Mouse (Mus musculus): Measurements from ENCODE around the gene Supt6. TPM values are rescaled to one million over a fixed set of nuclear protein-coding genes. Genes with fewer than 3 reads are reported as not detected.

The Supt6 gene
- total RNA-seq (2021): 10 to 100 TPM; 57.2 to 76.6 TPM
- long read RNA-seq, experiment 1, partial matches to known transcripts: 3 of 8 reads
- long read RNA-seq, experiment 1, other reads (novel, unspliced or antisense): 5 of 8 reads
- long read RNA-seq, experiment 2, partial matches to known transcripts: 1 of 3 reads
- long read RNA-seq, experiment 2, other reads (novel, unspliced or antisense): 2 of 3 reads

GRCm38 (mm10) chr11:78245627-78246317 lies at the start of gene Supt6, which contains the start of gene Sdf2:
TSS of gene Supt6 (minus strand) at chr11:78245987.
TSS of gene Sdf2 (plus strand) at chr11:78245746.
- peak; percentile 91 to 94 for DNase-seq

- DNase-seq: no peak
Observed at GRCm38 (mm10) chr11:78294585-78294984, 48.8 kb upstream of the Supt6 start.

DNA sequence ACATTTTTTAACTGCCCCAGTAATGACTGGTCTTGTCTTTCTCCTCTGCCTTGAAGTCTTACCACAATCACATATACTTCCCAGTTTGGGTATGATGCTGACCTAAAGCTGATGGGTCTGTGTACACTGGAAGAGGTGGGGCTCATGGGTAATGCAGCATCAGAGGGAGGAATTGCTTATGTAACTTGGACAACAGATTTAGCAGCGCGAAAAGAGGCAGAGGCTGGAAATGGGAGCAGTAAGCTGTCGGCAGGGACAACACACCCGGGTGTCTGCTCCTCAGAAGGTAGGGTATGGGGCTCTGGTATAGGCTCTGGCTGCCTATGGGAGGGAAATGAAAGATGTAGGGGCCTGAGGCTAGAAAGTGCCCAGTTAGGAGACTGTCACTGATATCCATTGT lies 44.9 kb upstream of the Supt6 start, which contains the start of gene BC030499:
TSS of gene BC030499 (plus strand) at position 188 of the 400 bp plus-strand sequence.
- DNase-seq: no peak

- no peak for DNase-seq
Observed at GRCm38 (mm10) chr11:78289146-78289763, 43.5 kb upstream of the Supt6 start.

- no peak for DNase-seq
Observed at GRCm38 (mm10) chr11:78279586-78279985, 33.8 kb upstream of the Supt6 start.

DNA sequence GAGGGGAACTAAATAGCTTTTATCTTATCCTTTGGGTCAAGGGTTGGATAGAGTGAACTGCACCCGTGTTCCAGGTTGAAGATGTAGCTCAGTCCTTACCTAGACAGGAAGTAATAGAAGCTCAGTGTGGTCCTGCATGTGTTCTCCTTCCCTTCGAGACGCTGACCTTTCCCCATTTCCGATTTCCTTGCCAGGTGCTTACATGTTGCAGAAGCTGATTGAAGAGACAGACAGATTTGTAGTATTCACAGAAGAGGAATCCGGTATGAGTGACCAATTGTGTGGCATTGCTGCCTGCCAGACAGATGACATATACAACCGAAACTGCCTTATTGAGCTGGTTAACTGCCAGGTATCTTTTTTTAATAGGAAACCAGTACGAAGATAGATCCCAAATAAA lies 33.1 kb upstream of the Supt6 start:
- DNase-seq: no peak

- peak in 1 of 2 experiments; percentile 19 for DNase-seq
Observed at GRCm38 (mm10) chr11:78276169-78276568, 30.4 kb upstream of the Supt6 start.

- DNase-seq: no peak
Observed at GRCm38 (mm10) chr11:78275596-78275995, 29.8 kb upstream of the Supt6 start.

GRCm38 (mm10) chr11:78271986-78272385 lies 26.2 kb upstream of the Supt6 start:
- no peak for DNase-seq

DNA sequence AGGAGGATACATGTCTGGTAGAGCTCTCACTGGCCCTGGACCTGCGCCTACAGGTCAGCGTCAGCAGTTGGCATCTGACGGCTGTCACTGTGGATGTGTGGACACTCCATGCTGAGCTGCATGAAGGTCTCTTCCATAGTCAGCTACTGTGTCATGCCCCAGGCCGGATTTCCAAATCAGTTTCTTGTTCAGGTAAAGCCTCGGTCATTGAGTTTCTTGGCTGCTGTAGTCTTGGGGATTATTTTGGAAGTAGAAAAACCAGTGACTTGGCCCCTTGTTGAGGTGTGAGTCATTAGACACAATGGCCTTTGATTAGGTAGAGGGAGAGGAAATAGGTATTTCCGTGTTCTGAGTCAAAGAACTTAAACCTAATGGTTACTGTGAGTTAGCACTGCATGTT lies 19.8 kb upstream of the Supt6 start:
- no peak for DNase-seq

- peak; percentile 53 to 72 for DNase-seq
Observed at GRCm38 (mm10) chr11:78262550-78262949, 16.8 kb upstream of the Supt6 start.

DNA sequence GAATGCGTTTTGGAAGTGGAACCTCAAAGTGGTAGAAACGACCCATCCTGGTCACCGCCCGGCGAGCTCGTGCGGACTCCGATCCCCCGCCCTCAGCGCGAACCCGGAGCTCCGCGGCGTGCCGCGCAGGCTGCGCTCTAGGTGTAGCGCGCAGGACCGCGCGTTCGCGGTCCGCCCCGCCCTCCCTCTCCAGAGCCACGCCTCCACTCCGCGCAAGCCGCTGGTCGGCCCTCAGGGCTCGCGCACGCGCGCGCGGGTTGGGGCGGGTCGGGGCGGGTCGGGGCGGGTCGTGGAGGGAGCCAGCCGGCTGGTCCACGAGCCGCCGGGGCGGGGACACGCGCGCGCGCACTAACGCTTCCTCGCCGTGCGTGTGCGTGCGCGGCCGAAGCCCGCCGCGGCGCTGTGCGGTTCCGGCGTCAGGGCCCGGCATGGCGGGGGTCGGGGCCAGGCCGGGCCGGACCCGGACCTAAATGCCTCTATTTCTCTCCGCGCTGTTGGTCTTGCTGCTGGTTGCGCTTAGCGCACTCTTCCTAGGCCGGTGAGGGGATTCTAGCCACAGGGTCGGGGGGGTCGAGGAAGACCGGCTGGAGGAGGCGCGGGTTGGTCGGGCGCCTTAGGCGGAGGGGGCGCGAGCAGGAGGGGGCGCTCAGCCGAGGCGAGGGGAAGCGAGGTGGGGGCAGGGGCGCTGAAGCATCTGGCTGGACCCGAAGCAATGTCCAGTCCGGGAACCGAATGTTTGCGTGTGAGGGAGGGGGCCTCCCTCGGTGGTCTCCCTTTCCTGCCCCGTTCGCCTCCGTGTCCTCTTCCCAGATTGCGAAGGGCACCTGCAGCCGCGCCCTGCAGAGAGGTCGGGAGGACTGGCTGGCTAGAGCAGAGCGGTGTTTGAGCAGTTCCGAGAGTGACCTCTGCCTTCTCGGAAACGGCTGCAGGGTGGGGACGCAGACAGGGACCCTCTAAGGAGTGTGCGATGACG lies 15.9 kb upstream of the Supt6 start, which contains the start of gene 2610507B11Rik:
TSS of gene 2610507B11Rik (plus strand) at position 373 of the 973 bp plus-strand sequence.
- DNase-seq: peak; percentile 94 to 98

DNA sequence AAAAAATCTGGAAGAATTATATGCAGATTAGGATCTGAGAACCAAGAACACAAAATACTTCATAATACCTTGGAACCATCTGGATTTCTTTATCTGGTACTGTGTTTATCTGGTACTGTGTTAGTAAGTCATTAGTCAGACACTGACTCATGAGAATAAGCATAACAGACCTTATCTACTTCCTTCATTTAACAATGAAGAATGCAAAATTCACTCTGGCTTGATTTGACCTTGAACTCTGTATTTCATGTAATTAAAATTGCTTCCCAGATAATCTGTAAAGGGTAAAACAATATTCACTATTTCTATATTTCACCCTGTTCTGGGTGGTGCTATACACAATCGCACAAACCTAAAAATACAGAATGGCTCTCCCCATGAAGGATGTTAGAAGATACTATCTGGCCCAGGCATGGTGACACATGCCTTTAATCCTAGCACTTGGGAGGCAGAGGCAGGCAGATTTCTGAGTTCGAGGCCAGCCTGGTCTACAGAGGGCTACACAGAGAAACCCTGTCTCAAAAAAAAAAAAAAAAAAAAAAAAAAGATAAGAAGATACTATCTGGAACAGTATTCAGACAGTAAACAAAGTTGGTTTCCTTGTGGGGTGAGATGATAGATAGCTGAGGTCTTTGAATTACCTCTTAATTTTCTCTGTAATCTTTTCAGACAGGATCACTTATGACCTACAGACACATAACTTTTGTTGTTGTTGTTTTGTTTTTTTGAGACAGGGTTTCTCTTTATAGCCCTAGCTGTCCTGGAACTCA lies 14.9 kb upstream of the Supt6 start:
- DNase-seq: no peak

DNA sequence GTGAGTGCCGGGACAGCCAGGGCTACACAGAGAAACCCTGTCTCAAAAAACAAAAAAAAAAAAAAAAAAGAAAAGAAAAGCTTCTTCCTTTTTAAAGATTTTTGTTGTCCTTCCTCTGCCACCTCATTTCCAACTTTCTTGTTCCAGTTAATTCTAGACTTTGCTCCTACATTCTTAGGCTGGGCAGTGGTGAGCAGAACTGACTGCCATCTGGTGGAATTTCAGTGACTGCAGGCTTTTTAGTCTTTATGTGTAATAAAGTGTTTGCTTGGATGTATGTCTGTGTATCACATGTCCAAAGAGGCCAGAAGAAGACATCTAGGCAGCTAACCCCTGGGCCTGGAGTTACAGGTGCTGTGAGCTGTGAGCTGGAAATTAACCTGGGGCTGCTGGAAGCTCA lies 10.8 kb upstream of the Supt6 start:
- DNase-seq: no peak

DNA sequence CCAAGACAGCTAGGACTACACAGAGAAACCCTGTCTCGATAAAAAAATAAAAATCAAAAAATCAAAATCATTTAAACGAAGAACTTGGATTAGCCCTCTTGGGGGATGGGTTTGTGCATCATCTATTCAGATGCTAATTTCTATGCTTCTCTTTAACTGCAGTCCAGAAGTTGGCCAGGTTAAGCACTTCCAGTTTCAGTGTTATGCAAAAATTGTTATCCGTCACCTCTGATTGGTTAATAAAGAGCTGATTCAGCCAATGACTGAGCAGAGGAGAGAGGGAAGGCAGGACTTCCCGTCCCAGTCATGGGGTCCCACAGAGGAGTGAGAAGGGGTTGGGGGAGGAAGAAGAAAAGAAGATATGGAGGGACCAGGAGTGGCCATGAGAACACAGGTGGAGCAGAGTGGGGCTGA lies 1.9 kb upstream of the Supt6 start:
- DNase-seq: no peak

DNA sequence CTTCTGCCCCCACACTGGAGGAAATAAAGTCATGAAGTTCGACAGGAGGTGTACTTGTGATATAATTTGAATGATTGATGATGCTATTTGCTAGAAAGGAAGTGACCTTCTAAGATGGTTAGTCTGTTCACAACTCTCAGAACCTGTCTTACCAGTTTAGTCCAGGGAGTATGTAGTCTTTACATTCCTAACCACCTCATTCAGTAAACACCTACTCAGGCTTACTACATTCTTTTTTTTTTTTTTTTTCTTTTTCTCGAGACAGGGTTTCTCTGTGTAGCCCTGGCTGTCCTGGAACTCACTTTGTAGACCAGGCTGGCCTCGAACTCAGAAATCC lies 1.2 kb upstream of the Supt6 start:
- DNase-seq: no peak

DNA sequence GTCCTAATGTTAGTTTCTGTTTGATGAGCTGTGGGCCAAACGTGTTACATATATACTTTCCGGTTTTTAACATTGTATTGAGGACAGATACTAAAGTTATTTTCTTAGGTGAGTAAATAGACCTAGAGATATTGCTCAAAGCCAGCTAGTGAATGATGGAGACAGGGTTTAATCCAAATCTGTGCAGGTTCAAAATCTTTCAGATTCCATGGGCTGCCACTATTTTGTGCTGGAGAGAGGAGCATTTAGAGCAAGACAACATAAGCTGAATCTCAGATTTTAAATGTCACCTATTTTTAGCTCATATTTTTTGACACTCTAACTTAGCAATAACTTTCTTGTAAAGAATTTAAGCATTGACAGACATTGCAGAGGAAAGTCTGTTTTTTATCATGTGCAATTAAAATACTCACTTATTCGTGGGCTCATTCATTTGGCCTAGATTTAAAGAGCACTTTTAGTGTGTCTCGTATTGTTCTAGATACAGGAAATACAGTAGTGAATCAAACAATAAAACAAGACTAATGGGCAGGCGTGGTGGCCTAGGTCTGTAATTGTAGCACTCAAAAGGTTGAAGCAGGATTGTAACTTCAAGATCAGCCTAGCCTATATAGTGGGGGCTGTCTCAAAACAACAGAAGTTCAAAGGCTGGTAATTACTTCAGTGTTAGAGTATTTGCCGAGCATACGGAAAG lies 678 bp upstream of the Supt6 start:
- no peak for DNase-seq

GRCm38 (mm10) chr11:78245261-78245626 lies 543 bp downstream of the Supt6 start:
- no peak for DNase-seq

DNA sequence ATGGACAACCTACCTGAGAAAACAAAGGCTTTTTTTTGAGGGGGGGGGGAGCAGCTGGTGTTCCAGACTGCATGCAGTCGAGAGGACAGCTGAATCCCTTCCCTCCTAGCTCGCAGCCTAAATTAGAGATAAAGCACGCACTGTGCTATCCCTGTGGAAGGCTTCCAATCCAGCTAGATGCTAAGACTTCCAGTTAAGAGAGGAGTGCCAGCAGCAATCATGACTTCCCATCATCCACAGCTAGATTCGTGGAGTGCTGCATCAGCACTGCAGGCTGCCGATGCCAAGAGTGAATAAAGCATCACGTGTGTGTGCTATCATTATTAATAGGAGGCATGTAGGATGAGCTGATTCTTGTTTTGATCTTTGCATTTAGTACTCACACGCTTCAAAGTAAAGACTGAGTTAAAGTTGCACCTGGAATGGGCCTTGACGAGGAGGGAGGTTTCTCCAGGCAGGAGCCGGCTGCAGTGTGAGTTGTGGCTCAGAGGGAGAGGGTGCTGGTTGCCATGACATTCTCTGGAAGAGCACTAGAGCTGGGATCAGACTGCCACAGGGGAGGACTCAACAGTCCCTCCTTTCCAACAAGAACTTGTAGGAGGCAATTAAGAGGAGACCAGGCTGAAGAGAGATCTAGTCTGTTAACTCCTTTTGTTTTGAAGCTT lies 5.5 kb downstream of the Supt6 start:
- no peak for DNase-seq

- DNase-seq: no peak
Observed at GRCm38 (mm10) chr11:78231518-78231917, 14.3 kb downstream of the Supt6 start.
